Mouse (Mus musculus) liver, embryonic 11.5 days (tissue): ENCODE measurements around the gene Elmo3. TPM values are rescaled to one million over a fixed set of nuclear protein-coding genes. Genes with fewer than 3 reads are reported as not detected.
A peak's percentile ranks its signal among the peaks of the same experiment; 100 is the strongest.

Experiments
- ATAC-seq: fragments of 200-750 bp; cut with Nextera tagmentation; replicated peaks from 2 replicates; pipeline ENCODE4 v1.8.0; 2017; ENCODE audit warnings: moderate number of reproducible peaks, mild to moderate bottlenecking, moderate TSS enrichment, moderate library complexity; ENCODE audit not compliant: low FRiP score
- DNase-seq: peaks from one replicate; pipeline ENCODE4 v3.0.0-alpha.2; 2017; ENCODE audit warnings: low spot score
- H3K27ac ChIP-seq: fragments of 300-500 bp; sonication (generic); 2 replicates; pipeline ENCODE4 v1.5.1; 2014; ENCODE audit warnings: mild to moderate bottlenecking, low read depth, low read length, control low read depth
- H3K27me3 ChIP-seq: fragments of 300-500 bp; sonication (generic); replicated peaks from 2 replicates; pipeline ENCODE4 v1.6.1; 2014; ENCODE audit warnings: low read length, mixed read lengths; ENCODE audit not compliant: control insufficient read depth, insufficient read depth
- H3K36me3 ChIP-seq: fragments of 300-500 bp; sonication (generic); 2 replicates; pipeline ENCODE4 v1.6.1; 2014; ENCODE audit warnings: mild to moderate bottlenecking, low read length, moderate library complexity, mixed read lengths; ENCODE audit not compliant: control insufficient read depth, insufficient read depth
- H3K4me1 ChIP-seq: fragments of 300-500 bp; sonication (generic); replicated peaks from 2 replicates; pipeline ENCODE4 v1.6.1; 2014; ENCODE audit warnings: low read length, mixed read lengths; ENCODE audit not compliant: control insufficient read depth, insufficient read depth
- H3K4me2 ChIP-seq: fragments of 300-500 bp; sonication (generic); 2 replicates; pipeline ENCODE4 v1.6.1; 2014; ENCODE audit warnings: mild to moderate bottlenecking, control low read depth, moderate library complexity
- H3K4me3 ChIP-seq: fragments of 300-500 bp; sonication (generic); 2 replicates; pipeline ENCODE4 v1.5.1; 2014; ENCODE audit warnings: low read depth, low read length, control low read depth
- H3K9ac ChIP-seq: fragments of 300-500 bp; sonication (generic); 2 replicates; pipeline ENCODE4 v1.6.1; 2014; ENCODE audit warnings: low read depth, low read length, control low read depth
- H3K9me3 ChIP-seq: fragments of 300-500 bp; sonication (generic); 2 replicates; pipeline ENCODE4 v1.6.1; 2016; ENCODE audit warnings: low read length, inconsistent platforms, mixed read lengths; ENCODE audit not compliant: control insufficient read depth
- WGBS: fragments of 180-500 bp; shearing (Covaris S2); extraction: QIAGEN DNeasy Blood & Tissue Kit; methylation state at CpG from one replicate; pipeline ENCODE4 v1.1.7; 2014; 5-methylcytosine and 5-hydroxymethylcytosine counted together
- polyA plus RNA-seq: library from polyadenylated mRNA; unstranded; fragments of >200 nt; fragmentation: Nextera tagmentation; extraction: Ambion mirVana; gene quantifications from 2 replicates; pipeline ENCODE4 v1.2.1, GENCODE M21; 2014

The Elmo3 gene
- polyA plus RNA-seq, 1 experiment from 2014 or later, result 2.6 TPM

DNA sequence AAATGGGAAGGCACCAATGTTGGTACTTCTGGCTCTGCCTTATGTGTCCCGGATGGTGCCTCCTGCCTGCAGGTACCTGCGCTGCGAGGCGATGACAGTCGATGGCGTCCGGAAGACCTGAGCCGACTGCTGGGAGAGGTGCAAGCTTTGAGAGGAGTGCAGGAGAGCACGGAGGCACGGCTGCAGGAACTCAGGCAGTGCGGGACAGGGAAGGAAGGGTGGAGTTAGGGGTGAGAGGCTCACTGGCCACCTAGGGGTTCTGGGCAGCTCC, 34.5 kb upstream of the Elmo3 start:
- no peak overlapping the region for H3K4me2 ChIP-seq
- no peaks in the 10 kb centered on the region for H3K36me3 ChIP-seq
- peaks cover 6% of the 10 kb centered on the region; the same call in 1 of the 2 replicates for H3K9me3 ChIP-seq
- no peak overlapping the region for H3K9ac ChIP-seq
- peaks cover 97% of the 10 kb centered on the region for H3K27me3 ChIP-seq
- DNase-seq (no peak), ATAC-seq (no peak)
- no peak overlapping the region for H3K27ac ChIP-seq
- WGBS, result 3% methylated on average over 11 of the region's 11 CpGs
- H3K4me1 ChIP-seq, result peaks cover 23% of the 10 kb centered on the region
- no peak overlapping the region for H3K4me3 ChIP-seq

DNA sequence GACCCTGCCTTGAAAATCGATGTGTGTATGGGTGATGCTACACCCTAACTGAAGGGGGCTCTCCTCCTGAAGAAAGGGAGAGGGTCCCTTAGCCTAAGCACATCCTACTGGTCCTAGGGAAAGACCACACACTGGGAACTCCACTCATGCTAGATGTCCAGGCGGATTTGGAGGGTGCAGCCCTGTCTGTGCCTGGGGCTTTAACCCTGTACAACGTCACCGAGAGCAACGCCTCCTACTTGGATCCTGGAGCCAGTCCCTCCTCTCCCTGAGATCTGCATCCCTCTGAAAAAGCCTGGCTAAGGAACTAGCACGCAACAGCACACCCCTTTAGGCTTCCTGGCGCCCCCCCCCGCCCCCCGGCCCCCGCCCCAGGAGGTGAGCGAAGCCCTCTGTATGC, 30.0 kb upstream of the Elmo3 start:
- DNase-seq (no peak), ATAC-seq (no peak)
- Histone ChIP-seq H3K4me1 (peaks cover 8% of the 10 kb centered on the region), H3K27ac (no peak overlapping the region), H3K4me2 (peak overlapping the region; percentile 63), H3K9me3 (no peaks in the 10 kb centered on the region), H3K27me3 (peaks cover 97% of the 10 kb centered on the region), H3K4me3 (no peak overlapping the region), H3K9ac (no peak overlapping the region), H3K36me3 (no peaks in the 10 kb centered on the region)
- WGBS, result 10% methylated on average over 11 of the region's 11 CpGs

DNA sequence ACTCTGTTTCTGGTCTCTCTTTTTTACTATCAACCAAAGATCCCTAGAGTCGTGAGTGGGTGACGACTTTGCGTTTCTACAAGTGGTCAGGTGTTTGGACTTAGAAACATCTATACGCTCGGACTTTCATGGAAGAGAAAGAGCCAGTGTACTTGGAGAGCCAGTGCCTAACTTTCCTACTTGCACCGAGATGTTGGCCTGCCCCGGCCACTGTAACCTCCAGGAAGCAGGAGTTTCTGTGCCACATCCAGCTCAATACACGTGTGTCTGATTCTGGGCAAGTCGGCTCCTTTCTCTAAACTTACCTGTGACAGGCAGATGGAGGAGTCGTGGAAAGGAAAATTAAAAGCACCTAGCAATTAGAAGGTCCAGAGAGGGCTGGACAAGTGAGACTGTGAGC, 29.6 kb upstream of the Elmo3 start, which contains the start of gene Nol3:
TSS of gene Nol3 (plus strand) at position 301 of the 400 bp plus-strand sequence.
- ATAC-seq (no peak), DNase-seq (no peak)
- peak within 1 kb of the TSS; percentile 63 for H3K4me2 ChIP-seq
- H3K9ac ChIP-seq, result no peak within 1 kb of the TSS
- H3K27ac ChIP-seq, result no peak within 1 kb of the TSS
- 12% methylated on average over 10 of the region's 10 CpGs for WGBS
- no peaks in the 10 kb centered on the region for H3K36me3 ChIP-seq
- H3K27me3 ChIP-seq, result peaks cover 92% of the 10 kb centered on the region
- no peaks in the 10 kb centered on the region for H3K9me3 ChIP-seq
- H3K4me3 ChIP-seq, result peak within 1 kb of the TSS; percentile 38
- peaks cover 8% of the 10 kb centered on the region for H3K4me1 ChIP-seq

DNA sequence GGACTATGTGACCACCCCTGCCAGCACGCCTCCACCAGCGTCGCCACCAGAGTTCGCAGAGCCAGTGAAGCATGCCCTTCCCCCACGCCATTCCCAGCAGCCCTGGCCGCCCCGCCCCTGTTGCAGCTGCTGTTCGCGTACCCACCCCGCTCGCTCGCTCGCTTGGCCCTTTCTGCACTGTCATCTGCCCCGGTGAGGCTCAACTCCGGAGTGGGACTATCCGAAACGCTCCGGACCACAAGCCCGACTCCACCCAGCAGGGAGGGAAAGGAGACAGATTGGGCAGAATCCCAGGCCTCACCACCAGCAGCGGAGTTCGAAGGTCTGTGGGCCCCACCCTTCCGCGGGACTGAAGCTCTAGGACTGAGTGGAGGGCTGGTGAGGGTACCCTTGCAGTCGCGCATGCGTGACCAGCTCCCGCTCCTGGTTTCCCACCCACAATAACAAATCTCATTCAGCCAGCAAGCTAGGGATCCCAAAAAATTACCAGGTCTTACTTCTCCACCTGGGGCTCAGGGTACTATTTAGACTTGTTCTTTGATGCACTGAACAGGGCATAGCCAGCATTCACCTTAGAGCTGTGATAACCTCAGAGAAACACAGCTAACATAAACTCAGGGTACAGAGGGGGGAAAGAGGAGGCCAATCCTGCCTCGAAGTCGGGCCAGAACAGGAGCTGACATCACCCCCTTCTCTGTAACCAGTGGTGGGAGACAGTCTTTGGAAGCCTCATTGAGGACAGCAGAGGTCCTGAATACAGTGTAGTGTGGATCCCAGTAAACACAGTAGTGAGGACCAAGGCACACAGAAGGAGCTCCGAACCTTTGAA, 28.9 kb upstream of the Elmo3 start:
- Histone ChIP-seq H3K4me1 (peaks cover 8% of the 10 kb centered on the region), H3K27ac (no peak overlapping the region), H3K9me3 (no peaks in the 10 kb centered on the region), H3K9ac (no peak overlapping the region), H3K4me2 (peak overlapping the region; percentile 63), H3K27me3 (peaks cover 86% of the 10 kb centered on the region), H3K36me3 (no peaks in the 10 kb centered on the region), H3K4me3 (peak overlapping the region; percentile 38)
- WGBS, result 6% methylated on average over 30 of the region's 30 CpGs
- peak; percentile 48 for ATAC-seq
- peak; percentile 62 for DNase-seq

DNA sequence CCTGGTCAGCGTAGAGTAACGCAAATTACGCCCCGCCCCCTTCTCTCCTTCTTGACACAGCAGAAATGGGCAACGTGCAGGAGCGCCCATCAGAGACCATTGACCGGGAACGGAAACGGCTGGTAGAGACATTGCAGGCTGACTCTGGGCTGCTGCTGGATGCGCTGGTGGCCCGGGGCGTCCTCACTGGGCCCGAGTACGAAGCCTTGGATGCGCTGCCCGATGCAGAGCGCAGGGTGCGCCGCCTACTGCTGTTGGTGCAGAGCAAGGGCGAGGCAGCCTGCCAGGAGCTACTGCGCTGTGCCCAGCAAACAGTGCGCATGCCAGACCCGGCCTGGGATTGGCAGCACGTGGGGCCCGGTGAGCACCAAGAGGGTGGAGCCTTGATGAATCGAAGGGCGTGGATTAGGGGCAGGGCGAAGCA, 26.5 kb upstream of the Elmo3 start:
- ATAC-seq, result peak; percentile 27; the same call in 1 of the 2 replicates
- peak overlapping the region; percentile 60 for H3K4me2 ChIP-seq
- H3K36me3 ChIP-seq, result no peaks in the 10 kb centered on the region
- H3K27ac ChIP-seq, result no peak overlapping the region
- H3K9ac ChIP-seq, result no peak overlapping the region
- DNase-seq, result no peak
- peaks cover 77% of the 10 kb centered on the region for H3K27me3 ChIP-seq
- no peaks in the 10 kb centered on the region for H3K9me3 ChIP-seq
- peak overlapping the region; percentile 2; the same call in 1 of the 2 replicates for H3K4me3 ChIP-seq
- WGBS, result 4% methylated on average over 28 of the region's 28 CpGs
- peaks cover 14% of the 10 kb centered on the region for H3K4me1 ChIP-seq

DNA sequence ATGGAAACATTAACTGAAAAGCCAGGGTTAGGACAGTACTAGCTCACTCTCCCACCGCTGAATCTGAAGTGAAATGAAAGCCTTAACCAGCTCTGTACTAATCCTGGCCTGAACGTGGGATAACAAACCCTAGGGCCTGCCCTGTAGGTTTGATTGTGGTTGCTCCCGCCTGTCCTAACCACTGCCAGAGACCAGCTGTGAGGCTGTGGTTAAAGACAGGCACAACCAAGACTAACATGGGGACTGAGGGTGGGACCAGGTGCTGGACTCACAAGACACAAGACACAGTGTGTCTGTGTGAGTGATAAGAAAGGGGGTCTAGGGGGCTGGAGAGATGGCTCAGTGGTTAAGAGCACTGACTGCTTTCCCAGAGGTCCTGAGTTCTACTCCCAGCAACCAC, 24.8 kb upstream of the Elmo3 start:
- H3K36me3 ChIP-seq, result no peaks in the 10 kb centered on the region
- no peak for DNase-seq
- H3K9ac ChIP-seq, result no peak overlapping the region
- no peaks in the 10 kb centered on the region for H3K9me3 ChIP-seq
- ATAC-seq, result no peak
- peaks cover 70% of the 10 kb centered on the region for H3K27me3 ChIP-seq
- H3K27ac ChIP-seq, result no peak overlapping the region
- no peak overlapping the region for H3K4me2 ChIP-seq
- 58% methylated on average over 3 of the region's 3 CpGs for WGBS
- H3K4me3 ChIP-seq, result no peak overlapping the region
- peaks cover 14% of the 10 kb centered on the region for H3K4me1 ChIP-seq

DNA sequence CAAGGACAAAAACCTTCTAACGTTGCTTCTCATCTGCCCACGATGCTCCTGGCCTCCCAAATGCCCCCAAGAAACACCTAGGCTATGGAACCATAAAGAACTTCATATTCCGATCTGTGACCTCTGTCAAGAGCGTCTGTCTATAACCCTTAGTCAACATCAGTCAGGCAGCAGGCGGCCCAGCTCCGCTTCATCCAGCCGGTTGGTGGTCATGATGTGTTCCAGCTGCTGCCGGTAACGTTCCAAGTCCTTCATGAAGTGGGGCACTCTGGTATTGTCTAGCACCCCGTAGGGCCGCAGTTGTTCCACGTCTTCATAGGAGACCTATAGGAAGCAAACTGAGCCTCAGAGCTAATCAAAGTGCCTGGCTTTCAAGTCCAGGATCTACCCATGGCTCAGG, 23.6 kb upstream of the Elmo3 start:
- no peak overlapping the region for H3K4me2 ChIP-seq
- H3K4me1 ChIP-seq, result peaks cover 12% of the 10 kb centered on the region
- no peak for DNase-seq
- H3K9ac ChIP-seq, result no peak overlapping the region
- no peak for ATAC-seq
- H3K4me3 ChIP-seq, result no peak overlapping the region
- H3K27ac ChIP-seq, result no peak overlapping the region
- H3K9me3 ChIP-seq, result no peaks in the 10 kb centered on the region
- no peaks in the 10 kb centered on the region for H3K36me3 ChIP-seq
- peaks cover 60% of the 10 kb centered on the region for H3K27me3 ChIP-seq
- 86% methylated on average over 12 of the region's 12 CpGs for WGBS

DNA sequence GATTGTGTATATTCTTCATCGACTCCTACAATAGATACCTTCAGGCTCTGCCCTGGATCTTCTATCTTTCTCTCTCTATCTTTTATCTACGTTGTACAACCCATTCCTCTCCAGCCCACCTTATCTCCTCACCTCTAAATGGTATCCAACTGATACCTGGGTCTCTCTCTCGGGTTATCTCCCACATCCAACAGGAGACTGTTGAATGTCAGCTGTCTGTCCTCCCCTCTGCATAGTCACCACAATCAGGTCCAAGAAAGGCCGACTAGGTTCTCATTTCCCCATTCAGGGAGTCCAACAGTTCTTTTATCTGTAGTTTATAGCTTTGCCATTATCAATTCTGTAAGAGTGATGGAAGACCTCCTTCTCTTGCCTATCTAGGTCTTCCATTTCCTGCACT, 23.2 kb upstream of the Elmo3 start:
- Histone ChIP-seq H3K4me2 (no peak overlapping the region), H3K9ac (no peak overlapping the region), H3K4me1 (peaks cover 12% of the 10 kb centered on the region), H3K4me3 (no peak overlapping the region), H3K9me3 (no peaks in the 10 kb centered on the region), H3K27me3 (peaks cover 56% of the 10 kb centered on the region), H3K27ac (no peak overlapping the region), H3K36me3 (no peaks in the 10 kb centered on the region)
- 57% methylated on average over 4 of the region's 4 CpGs for WGBS
- ATAC-seq (no peak), DNase-seq (no peak)

DNA sequence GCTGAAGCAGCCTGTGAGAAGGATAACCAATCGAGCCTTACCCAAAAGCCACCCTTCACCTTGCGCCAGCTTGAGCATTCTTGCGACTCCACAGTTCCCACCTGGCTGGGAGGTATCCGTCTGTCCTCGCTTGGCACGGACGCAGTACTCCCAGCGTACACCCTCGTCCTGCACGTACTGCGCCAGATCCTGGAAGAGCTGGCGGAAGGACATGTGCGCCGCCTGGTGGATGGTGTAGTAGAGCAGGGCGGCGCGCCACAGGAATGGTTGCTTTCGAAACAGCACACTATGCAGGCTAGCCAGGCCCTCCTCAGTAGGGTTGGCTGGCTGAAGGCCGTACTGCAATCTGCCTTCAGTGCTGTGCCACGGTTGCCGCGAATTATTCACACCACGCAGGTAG, 22.3 kb upstream of the Elmo3 start:
- DNase-seq, result peak; percentile 69
- peak; percentile 76 for ATAC-seq
- Histone ChIP-seq H3K27ac (no peak overlapping the region), H3K9ac (no peak overlapping the region; the same call in 1 of the 2 replicates), H3K27me3 (peaks cover 48% of the 10 kb centered on the region), H3K4me1 (peaks cover 12% of the 10 kb centered on the region), H3K9me3 (no peaks in the 10 kb centered on the region), H3K4me2 (peak overlapping the region; percentile 33), H3K4me3 (no peak overlapping the region), H3K36me3 (no peaks in the 10 kb centered on the region)
- WGBS, result 27% methylated on average over 23 of the region's 23 CpGs
